Mouse (Mus musculus): ENCODE data around the gene Mfsd11. TPM values are rescaled to one million over a fixed set of nuclear protein-coding genes. Genes with fewer than 3 reads are reported as not detected.
"Not testable (repeated sequence)": the region's sequence is repeated elsewhere in the genome, so short reads cannot be mapped to it uniquely, and the experiment has no call there.

Gene Mfsd11
- polyA plus RNA-seq, 1 experiment from 2014 or later, result 52.1 TPM

DNA sequence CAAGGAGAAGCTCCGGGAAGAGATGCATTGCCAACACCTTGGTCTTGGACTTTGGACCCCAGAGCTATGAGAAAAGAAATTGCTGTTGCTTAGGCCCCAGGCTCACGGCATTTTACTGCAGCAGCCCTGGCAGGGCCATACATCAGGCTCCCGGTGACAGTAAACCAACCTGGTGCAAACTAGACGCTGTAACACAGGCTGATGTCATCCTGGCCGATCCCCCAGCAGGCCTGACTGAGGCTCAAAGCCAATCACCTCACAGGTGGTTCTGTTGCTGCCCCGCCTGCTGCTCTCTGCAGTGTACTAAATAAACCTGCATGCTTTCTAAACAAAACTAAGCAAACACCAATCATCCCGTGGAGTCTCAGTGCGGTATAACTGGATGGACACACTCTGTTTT is 33.5 kb upstream of the Mfsd11 start:
- Histone ChIP-seq H3K9ac (ENCODE audit: low read depth, low read length) (no peak overlapping the region), H3K27ac (ENCODE audit: low read depth, low read length) (no peak overlapping the region), H3K4me1 (ENCODE audit: control insufficient read depth, insufficient read depth, low read depth, low read length) (peaks cover 18% of the 10 kb centered on the region), H3K4me2 (ENCODE audit: low read length) (no peak overlapping the region), H3K27me3 (replicated peaks; ENCODE audit: control insufficient read depth, insufficient read depth, low read length) (no peaks in the 10 kb centered on the region), H3K36me3 (ENCODE audit: control insufficient read depth, insufficient read depth, low read length) (no peaks in the 10 kb centered on the region), H3K9me3 (ENCODE audit: control insufficient read depth, low read length) (no peaks in the 10 kb centered on the region), H3K4me3 (ENCODE audit: low read length) (no peak overlapping the region)
- ATAC-seq, result no peak
- 58% methylated on average over 8 of the region's 8 CpGs for WGBS

DNA sequence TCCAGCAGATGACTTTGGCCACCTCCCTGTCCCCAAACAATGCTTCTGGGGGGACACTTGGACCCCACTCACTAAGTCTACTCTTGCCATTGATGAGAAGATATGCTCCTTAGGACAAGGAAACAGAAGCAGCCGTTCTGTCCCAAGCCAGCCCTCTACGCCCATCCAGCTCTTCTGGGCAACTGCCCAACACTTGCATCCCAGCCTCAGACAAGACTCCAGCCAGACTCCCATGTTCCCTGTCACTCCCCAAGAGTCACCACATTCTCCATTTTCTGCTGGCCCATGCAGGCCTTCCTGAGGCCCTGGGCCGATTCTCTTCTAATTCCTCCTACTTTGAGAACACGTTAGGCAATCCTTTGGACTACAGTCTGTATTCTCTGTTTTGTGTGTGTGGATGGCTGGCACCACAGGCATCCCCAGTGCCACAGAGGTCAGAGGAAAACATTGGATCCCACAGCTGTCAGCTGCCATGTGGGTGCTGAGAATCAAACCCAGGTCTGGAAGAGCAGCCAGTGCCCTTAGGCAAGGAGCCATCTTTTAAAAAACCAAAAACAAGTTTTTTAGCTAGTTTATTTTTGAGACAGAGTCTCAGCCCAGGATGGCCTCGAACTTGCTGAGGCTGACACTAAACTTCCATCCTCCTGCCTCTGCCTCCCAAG is 32.2 kb upstream of the Mfsd11 start:
- Histone ChIP-seq H3K9me3 (ENCODE audit: control insufficient read depth, low read length) (no peaks in the 10 kb centered on the region), H3K4me3 (ENCODE audit: low read length) (no peak overlapping the region), H3K4me1 (ENCODE audit: control insufficient read depth, insufficient read depth, low read depth, low read length) (peaks cover 4% of the 10 kb centered on the region), H3K9ac (ENCODE audit: low read depth, low read length) (no peak overlapping the region), H3K4me2 (ENCODE audit: low read length) (no peak overlapping the region), H3K27me3 (replicated peaks; ENCODE audit: control insufficient read depth, insufficient read depth, low read length) (no peaks in the 10 kb centered on the region), H3K36me3 (ENCODE audit: control insufficient read depth, insufficient read depth, low read length) (no peaks in the 10 kb centered on the region), H3K27ac (ENCODE audit: low read depth, low read length) (no peak overlapping the region)
- 74% methylated on average over 5 of the region's 5 CpGs for WGBS
- ATAC-seq, result no peak

DNA sequence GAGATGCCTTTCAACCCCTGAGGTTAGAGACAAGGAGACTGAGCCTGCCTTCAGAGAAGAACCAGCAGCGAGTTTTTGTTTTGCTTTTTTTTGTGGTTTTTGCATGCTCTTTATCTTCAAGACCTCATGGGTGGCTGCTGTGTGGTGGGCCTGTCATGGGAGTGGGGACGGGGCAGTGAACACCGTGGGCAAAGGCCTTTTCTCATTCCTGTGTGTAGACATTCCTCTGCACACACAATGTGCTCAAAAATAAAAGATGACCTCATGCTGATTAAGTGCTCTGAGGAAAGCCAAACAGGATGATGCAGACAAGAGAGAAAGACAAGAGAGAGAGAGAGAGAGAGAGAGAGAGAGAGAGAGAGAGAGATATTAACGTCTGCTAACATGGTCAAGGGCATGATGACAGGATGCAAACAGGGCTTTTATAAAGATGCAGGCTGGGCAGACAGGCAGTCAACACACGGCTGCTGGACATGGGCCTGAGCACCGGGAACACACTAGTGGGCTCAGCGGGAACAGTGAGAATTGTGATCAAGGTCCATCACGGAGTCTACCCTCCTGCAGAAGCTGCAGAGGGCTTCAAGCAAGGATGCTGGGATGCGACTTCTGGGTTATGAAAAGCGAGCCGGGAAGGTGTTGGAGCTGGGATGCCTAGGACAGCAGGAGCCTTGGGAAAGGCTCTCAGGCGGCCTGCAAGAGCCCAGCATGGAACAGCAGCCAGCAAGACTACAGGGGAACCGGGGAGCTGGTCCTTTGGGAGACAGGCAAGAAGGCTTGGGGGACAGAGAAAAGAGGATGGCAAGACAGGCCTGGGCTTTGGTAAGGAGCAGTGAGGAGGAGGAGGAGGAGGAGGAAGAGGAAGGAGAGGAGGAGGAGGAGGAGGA is 30.9 kb upstream of the Mfsd11 start:
- H3K4me2 ChIP-seq (ENCODE audit: low read length), result no peak overlapping the region
- no peak overlapping the region for H3K9ac ChIP-seq (ENCODE audit: low read depth, low read length)
- H3K4me1 ChIP-seq (ENCODE audit: control insufficient read depth, insufficient read depth, low read depth, low read length), result peaks cover under 1% of the 10 kb centered on the region
- no peak overlapping the region for H3K4me3 ChIP-seq (ENCODE audit: low read length)
- ATAC-seq, result no peak
- H3K36me3 ChIP-seq (ENCODE audit: control insufficient read depth, insufficient read depth, low read length), result no peaks in the 10 kb centered on the region
- H3K27ac ChIP-seq (ENCODE audit: low read depth, low read length), result no peak overlapping the region
- 38% methylated on average over 13 of the region's 13 CpGs for WGBS
- no peaks in the 10 kb centered on the region for H3K27me3 ChIP-seq (replicated peaks; ENCODE audit: control insufficient read depth, insufficient read depth, low read length)
- H3K9me3 ChIP-seq (ENCODE audit: control insufficient read depth, low read length), result no peaks in the 10 kb centered on the region

DNA sequence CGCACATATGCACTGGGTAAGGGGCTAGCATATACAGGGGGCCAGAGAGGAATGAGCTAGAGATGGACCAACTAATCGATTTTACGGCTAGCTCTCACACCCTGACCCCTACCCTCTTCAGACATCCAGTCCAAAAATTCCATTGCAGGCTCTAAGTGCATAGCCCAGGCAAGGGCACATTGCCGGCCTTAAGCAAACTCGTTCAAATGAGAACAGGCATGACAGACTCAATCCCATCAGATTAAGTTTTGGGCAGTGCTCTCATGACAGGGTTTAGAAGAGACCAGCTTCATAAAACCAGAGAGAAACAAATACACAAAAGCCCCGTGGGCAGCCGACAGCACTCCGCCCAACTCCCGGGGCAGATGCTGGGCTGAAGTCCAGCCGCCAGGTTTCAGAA is 30.0 kb upstream of the Mfsd11 start:
- Histone ChIP-seq H3K36me3 (ENCODE audit: control insufficient read depth, insufficient read depth, low read length) (no peaks in the 10 kb centered on the region), H3K4me3 (ENCODE audit: low read length) (no peak overlapping the region), H3K4me1 (ENCODE audit: control insufficient read depth, insufficient read depth, low read depth, low read length) (peaks cover 10% of the 10 kb centered on the region), H3K27ac (ENCODE audit: low read depth, low read length) (no peak overlapping the region), H3K4me2 (ENCODE audit: low read length) (no peak overlapping the region), H3K27me3 (replicated peaks; ENCODE audit: control insufficient read depth, insufficient read depth, low read length) (no peaks in the 10 kb centered on the region), H3K9me3 (ENCODE audit: control insufficient read depth, low read length) (no peaks in the 10 kb centered on the region), H3K9ac (ENCODE audit: low read depth, low read length) (no peak overlapping the region)
- no peak for ATAC-seq
- 66% methylated on average over 10 of the region's 10 CpGs for WGBS

DNA sequence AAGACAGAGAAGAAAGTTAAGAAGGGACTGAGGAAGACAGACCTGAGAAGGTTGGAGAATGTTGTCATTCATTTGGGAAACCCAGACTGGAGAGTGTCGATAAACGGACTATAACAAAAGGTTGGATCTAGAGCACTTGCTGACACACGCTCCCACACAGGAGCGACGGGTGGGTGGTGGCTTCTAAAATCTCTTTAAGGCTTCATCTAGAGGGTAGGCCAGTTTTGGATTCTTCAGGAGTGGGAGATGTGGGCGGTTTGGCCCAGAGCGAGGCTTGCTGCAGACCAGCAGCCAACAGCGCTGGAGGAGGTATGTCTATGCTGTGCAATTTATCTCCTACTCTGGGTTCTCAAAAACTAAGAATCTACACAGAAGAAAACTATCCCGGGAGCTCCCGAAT is 29.6 kb upstream of the Mfsd11 start:
- 87% methylated on average over 10 of the region's 10 CpGs for WGBS
- no peak overlapping the region for H3K4me3 ChIP-seq (ENCODE audit: low read length)
- no peaks in the 10 kb centered on the region for H3K27me3 ChIP-seq (replicated peaks; ENCODE audit: control insufficient read depth, insufficient read depth, low read length)
- no peak for ATAC-seq
- H3K4me1 ChIP-seq (ENCODE audit: control insufficient read depth, insufficient read depth, low read depth, low read length), result peaks cover 13% of the 10 kb centered on the region
- no peaks in the 10 kb centered on the region for H3K9me3 ChIP-seq (ENCODE audit: control insufficient read depth, low read length)
- H3K4me2 ChIP-seq (ENCODE audit: low read length), result no peak overlapping the region
- H3K36me3 ChIP-seq (ENCODE audit: control insufficient read depth, insufficient read depth, low read length), result no peaks in the 10 kb centered on the region
- H3K27ac ChIP-seq (ENCODE audit: low read depth, low read length), result no peak overlapping the region
- no peak overlapping the region for H3K9ac ChIP-seq (ENCODE audit: low read depth, low read length)

DNA sequence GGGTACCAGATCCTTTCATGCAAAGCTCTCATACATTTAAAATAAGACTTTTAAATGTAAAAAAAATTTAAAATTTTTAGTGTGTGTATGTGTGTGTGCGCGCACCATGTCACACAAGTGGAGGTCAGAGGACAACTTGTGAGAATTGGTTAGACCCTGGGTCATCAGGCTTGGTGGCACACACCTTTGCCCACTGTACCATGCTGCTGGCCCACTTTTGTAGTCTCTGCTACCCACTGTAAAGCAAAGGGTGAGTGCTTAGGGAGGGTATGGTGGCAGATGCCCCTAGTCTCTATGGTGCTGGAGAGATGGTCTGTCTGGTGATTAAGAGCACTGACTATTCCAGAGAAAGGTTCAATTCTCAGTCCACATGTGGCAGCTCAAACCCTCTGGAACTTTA is 29.0 kb upstream of the Mfsd11 start:
- no peak overlapping the region for H3K9ac ChIP-seq (ENCODE audit: low read depth, low read length)
- H3K9me3 ChIP-seq (ENCODE audit: control insufficient read depth, low read length), result no peaks in the 10 kb centered on the region
- no peak overlapping the region for H3K27ac ChIP-seq (ENCODE audit: low read depth, low read length)
- no peaks in the 10 kb centered on the region for H3K27me3 ChIP-seq (replicated peaks; ENCODE audit: control insufficient read depth, insufficient read depth, low read length)
- no peak for ATAC-seq
- 93% methylated on average over 2 of the region's 2 CpGs for WGBS
- peaks cover 16% of the 10 kb centered on the region for H3K4me1 ChIP-seq (ENCODE audit: control insufficient read depth, insufficient read depth, low read depth, low read length)
- no peak overlapping the region for H3K4me3 ChIP-seq (ENCODE audit: low read length)
- H3K4me2 ChIP-seq (ENCODE audit: low read length), result no peak overlapping the region
- H3K36me3 ChIP-seq (ENCODE audit: control insufficient read depth, insufficient read depth, low read length), result no peaks in the 10 kb centered on the region

DNA sequence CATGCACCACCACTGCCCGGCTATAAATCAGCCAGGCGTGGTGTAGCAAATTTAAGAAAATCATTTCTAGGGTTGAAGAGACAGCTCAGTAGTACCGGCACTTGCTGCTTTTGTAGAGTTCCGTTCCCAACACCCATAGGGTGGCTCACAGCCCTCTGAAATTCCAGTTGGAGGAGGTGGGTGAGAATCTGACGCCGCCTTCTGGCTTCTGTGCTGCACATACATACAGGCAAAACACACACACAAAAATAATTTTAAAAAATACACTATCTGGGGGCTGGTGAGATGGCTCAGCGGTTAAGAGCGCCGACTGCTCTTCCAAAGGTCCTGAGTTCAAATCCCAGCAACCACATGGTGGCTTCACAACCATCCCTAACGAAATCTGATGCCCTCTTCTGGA is 28.4 kb upstream of the Mfsd11 start:
- H3K36me3 ChIP-seq (ENCODE audit: control insufficient read depth, insufficient read depth, low read length); ATAC-seq; H3K27me3 ChIP-seq (replicated peaks; ENCODE audit: control insufficient read depth, insufficient read depth, low read length); H3K27ac ChIP-seq (ENCODE audit: low read depth, low read length); H3K9ac ChIP-seq (ENCODE audit: low read depth, low read length); H3K4me2 ChIP-seq (ENCODE audit: low read length); H3K4me3 ChIP-seq (ENCODE audit: low read length); H3K9me3 ChIP-seq (ENCODE audit: control insufficient read depth, low read length): not testable (repeated sequence)
- WGBS, result 98% methylated on average over 10 of the region's 10 CpGs
- H3K4me1 ChIP-seq (ENCODE audit: control insufficient read depth, insufficient read depth, low read depth, low read length), result peaks cover 18% of the 10 kb centered on the region

DNA sequence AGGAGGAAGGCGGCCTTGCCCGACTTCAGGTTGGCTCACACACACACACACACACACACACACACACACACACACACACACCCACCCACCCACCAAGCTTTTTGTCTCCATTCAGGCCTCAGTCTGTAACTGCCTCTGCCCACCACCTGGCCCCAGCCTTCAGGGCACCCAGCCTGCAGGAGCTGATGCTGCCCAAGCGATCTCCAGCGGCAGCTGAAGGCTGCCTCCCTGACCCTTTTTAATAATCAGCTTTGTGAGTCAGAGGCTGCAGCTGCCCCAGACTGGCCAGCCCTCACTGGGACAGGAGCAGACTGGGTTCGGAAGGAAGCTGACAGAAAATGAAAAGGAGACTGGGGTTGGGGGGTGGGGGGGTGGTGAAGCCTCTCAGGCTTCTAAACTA is 27.0 kb upstream of the Mfsd11 start:
- Histone ChIP-seq H3K27me3 (replicated peaks; ENCODE audit: control insufficient read depth, insufficient read depth, low read length) (no peaks in the 10 kb centered on the region), H3K36me3 (ENCODE audit: control insufficient read depth, insufficient read depth, low read length) (no peaks in the 10 kb centered on the region), H3K9ac (ENCODE audit: low read depth, low read length) (no peak overlapping the region), H3K4me1 (ENCODE audit: control insufficient read depth, insufficient read depth, low read depth, low read length) (peaks cover 18% of the 10 kb centered on the region), H3K4me2 (ENCODE audit: low read length) (peak overlapping the region; percentile 8), H3K27ac (ENCODE audit: low read depth, low read length) (no peak overlapping the region), H3K4me3 (ENCODE audit: low read length) (no peak overlapping the region), H3K9me3 (ENCODE audit: control insufficient read depth, low read length) (no peaks in the 10 kb centered on the region)
- WGBS, result 30% methylated on average over 5 of the region's 5 CpGs
- ATAC-seq, result no peak

All from hindbrain, embryonic 16.5 days (tissue).